Mouse (Mus musculus) left cerebral cortex, postnatal 25 days (tissue): ENCODE data around the gene Oas1h. TPM values are rescaled to one million over a fixed set of nuclear protein-coding genes. Genes with fewer than 3 reads are reported as not detected.
"Not testable (repeated sequence)": the region's sequence is repeated elsewhere in the genome, so short reads cannot be mapped to it uniquely, and the experiment has no call there.

ENCODE experiments used
- DNase-seq, 2 experiments: peaks; one replicate each; pipeline ENCODE4 v3.0.0; 2022; ENCODE audit warnings: low spot score in 2 of 2, mixed read lengths in 1 of 2
- intact Hi-C: fragments of 180-260 bp; cut with DNase I; formaldehyde crosslinking; loops from one replicate; pipeline ENCODE4 v1.15.1; 2025
- total RNA-seq, 2 experiments: library from RNA; stranded (reverse); gene quantifications; 2 replicates each; pipeline ENCODE4 v1.2.3; 2021

Gene Oas1h
- total RNA-seq = not detected

DNA sequence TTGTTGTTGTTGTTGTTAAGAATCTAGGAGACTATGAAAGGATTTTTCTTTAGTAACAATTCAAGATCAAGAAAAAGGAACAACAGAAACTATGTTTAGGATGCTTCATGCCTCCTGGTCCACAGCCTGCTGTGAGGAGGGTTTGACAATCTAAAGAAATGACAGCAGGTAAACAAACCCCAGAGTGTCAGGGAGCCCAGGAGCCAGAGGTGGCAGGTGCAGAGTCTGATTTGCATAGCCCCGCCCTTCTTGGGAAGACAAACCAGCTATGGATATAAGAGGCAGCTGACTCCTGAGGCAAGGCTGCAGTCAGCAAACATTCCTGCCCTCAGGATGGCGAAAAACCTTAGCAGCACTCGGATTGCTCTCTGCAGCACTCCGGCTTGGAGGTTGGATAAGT is at the start of gene Oas1h:
Gene Oas1h, plus strand, starts transcription at position 301 of the 400 bp plus-strand sequence.
- intact Hi-C loops = no loop called here
- DNase-seq = no peak

DNA sequence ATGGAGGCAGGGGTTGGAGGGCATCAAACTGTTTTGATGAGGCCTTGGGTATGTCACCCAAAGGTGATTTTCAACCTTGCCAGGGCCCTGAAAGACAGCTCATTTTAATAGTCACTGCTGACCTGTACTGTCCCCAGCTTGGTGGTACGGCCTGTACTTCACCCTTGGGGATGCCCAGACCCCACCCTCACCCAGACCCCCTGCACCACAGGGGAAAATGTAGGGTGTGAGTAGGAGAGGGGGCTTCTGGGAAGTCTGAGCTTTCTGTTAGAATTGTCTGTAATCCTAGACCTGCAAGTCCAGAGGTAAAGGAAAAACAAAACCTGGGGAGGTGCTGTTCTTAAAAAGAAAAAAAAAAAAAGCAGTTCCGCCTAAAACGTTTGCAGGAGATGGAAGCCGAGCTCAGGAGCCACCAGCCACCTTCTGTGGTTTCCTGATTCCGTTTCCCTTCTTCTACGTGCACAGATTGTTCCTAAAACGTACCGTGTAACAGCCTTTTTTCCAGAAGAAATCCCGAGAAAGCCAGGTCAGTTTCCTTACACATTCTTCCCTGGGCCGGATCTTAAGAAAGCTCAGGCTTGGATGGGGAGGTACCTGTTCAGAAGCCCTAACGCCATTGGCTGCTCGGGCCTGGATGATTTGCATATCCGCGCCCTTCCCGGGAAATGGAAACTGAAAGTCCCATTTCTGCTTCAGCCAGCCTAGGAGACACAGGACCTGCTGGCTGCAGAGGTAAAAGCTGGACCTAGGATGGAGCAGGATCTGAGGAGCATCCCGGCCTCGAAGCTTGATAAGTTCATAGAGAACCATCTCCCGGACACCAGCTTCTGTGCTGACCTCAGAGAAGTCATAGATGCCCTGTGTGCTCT is 49.0 kb upstream of the Oas1h start, which contains the start of gene Oas1c:
Gene Oas1c, minus strand, starts transcription at position 564 of the 869 bp plus-strand sequence.
- peak; percentile 78 to 88 for DNase-seq
- intact Hi-C loops = loop anchor here (10.0 kb wide), 1 partner anchor 363 kb away; no protein-coding TSS in a partner anchor

DNA sequence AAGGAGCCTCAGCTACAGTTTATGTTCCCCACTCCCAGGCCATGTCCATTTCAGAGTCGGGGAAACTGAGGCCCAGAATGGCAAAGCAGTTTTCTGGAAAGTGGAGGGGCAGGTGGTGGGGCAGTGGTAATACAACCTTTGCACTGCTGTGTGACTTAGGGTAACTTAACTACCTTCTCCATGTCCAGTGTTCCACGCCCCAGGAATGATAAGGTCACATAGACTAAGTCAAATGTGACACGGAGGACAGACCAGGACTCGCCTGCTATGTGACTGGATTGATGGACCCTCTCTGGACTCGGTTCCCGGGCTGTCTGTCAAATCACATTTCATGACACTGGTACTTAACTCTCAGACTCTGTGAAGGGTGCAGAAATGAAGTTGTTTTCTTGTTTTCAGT is 48.2 kb upstream of the Oas1h start:
- no peak for DNase-seq
- intact Hi-C loops = loop anchor here (10.0 kb wide), 1 partner anchor 362 kb away; no protein-coding TSS in a partner anchor

DNA sequence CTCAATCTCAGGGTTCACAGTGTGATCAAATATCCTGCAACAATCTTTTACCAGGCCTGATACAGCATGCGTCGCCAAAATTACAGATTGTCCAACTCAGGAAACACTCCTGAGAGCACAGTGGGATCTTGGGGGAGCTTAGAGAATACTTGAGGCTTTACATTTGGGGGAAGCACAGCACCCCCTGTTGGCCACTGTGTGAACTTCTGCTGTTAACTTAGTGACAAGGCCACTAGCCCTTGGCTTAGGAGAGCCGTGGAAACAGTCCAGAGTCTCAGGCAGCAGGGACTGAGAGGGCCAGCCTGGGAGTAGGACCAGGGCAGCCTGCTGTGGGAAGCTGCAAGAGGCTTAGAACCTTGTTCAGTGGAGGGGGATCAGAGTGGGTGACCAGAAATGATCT is 45.3 kb upstream of the Oas1h start:
- no peak for DNase-seq
- intact Hi-C loops = loop anchor here (5.0 to 10.0 kb wide), 2 partner anchors 116 to 359 kb away; no protein-coding TSS in a partner anchor

DNA sequence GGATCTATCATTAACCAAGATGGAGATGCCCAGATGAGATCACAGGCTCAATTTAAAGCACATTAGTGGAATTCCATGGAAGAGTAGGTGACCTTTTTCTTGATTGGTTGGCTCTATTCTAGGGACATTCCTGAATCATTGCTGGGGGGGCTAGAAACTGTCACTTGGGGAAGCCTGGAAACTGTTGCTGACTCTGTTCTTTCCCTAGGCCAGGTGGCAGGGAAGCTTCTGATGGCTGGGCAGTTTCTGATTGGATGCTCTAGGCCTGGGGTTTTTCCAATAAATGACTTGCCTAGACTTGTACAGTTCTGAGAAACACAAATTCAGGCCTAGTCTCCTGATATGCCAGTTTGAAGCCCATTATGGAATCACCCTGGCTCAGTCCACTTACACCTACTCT is 42.2 kb upstream of the Oas1h start:
- DNase-seq = no peak
- intact Hi-C loops = loop anchor here (5.0 to 10.0 kb wide), 2 partner anchors 113 to 356 kb away; no protein-coding TSS in a partner anchor

DNA sequence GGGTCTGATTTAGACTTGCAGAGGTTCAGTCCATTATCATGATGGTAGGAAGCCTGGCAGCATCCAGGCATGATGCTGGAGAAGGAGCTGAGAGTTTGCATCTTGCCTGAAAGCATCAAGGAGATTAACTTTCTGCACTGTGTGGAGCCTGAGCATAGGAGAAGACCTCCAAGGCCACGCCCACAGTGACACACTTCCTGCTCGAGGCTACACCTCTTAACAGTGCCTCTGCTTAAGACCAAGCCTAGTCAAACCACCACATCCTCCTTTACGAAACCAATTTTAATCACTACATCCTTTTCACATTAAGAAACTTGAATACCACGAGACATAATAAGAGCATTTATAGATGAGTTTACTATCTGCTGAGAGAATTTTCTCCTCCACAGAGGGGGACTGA is 30.2 kb upstream of the Oas1h start:
- intact Hi-C loops = no loop called here
- no peak for DNase-seq

DNA sequence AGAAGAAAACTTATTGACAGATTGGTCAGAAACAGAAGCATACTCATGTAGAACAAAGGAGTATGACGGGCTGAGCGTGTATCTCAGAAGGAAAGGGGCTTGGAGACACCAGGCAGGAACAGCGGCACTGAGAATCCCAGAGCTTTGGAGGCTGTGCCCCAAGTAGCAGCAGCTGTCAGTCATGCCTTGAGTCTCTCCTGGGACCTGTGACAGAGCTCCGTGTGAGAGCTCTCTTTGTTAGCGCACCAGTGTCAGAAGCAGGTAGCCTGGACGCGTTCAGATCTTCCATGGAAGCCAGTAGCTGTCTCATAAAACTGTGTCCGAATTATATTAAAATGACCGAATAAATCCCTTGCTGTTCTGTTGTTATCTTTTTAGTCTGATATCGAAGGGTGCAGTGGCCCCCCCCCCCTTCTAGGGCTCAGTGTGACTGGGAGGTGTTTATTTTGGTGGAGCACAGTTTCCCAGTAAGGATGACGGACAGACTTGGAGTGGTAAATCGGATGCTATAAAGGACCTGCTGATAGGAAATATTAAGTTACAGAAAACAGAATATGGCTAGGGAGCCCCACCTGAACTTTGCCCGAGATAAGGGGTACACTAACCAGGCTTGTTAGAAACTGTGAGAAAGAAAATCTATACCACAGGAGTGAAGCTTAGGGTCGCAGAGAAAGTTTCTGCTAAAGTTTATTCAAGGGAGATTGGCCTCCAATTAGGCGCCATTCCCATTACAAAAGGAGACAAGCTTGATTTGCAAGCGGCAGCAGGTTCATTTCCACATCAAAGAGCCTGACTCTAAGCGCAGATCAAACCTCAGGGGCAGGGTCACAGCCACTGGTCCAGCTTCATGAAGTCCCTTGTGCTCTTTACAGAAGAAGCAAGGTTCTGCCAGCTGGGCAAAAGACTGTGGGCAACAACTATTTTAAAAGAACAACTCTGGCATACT is 27.6 kb upstream of the Oas1h start:
- DNase-seq = no peak
- intact Hi-C loops = no loop called here

DNA sequence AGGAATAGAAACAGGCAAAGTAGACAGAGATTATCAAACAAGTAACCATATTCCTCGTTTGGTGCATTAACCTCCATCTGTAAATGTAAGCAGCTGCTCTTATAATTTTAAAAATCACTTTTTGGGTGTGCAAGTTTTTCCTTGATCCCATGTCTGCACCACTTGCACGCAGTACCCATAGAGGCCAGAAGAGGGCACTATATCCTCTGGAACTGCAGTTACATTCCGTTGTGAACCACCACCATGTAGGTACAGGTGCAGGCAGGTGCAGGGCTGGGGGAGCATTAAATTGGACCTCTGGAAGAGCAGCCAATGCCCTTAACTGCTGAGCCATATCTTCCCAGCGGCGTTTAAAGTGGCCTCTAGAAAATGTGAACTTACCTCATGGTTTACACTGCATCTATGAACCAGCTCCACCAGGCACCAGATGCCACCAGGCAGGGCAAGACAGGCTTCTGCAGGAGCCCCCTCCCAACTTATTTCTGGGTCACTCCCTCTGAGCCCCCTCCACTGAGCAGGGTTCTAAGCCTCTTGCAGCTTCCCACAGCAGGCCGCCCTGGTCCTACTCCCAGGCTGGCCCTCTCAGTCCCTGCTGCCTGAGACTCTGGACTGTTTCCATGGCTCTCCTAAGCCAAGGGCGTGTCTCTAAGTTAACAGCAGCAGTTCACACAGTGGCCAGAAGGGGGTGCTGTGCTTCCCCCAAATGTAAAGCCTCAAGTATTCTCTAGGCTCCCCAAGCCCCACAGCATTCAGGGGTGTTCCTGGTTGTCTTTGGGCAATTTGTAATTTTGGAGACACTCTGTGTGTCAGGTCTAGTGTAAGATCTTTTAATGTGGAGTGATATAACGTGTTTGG is 24.3 kb upstream of the Oas1h start:
- DNase-seq = peak in 1 of 2 experiments; percentile 26
- intact Hi-C loops = loop anchor here (5.0 kb wide), 1 partner anchor 90 kb away; no protein-coding TSS in a partner anchor

DNA sequence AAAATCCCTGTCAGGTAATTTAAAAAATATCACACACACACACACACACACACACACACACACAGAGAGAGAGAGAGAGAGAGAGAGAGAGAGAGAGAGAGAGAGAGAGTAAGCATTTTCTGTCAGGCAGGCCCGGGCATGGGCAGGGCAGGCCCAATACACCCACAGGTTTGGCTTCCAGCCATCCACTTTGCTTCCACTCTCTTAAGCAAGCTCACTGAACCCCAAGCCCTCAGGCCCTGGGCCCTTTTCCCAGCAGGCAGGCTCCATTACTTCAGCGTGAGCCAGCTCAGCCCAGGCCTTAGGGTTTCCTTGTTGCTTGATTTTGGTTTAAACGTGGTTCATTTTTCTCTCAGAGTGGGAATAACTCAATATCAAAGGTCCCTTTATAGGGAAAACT is 16.5 kb upstream of the Oas1h start:
- intact Hi-C loops = no loop called here
- DNase-seq = no peak

DNA sequence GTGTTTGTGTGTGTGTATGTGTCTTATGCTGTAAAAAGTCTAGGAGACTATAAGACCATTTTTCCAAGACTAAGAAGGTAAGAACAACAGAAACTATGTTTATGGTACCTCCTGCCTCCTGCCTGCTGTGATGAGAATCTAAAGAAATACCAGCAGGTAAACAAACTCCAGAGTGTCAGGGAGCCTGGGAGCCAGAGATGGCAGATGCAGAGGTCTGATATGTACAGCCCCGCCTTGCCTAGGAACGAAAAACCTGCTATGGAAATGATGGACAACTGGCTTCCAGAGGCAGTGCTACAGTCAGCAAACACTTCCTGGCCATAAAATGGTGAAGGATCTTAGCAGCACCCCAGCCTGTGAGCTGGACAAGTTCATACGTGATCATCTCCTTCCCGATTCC is 14.2 kb upstream of the Oas1h start, which contains the start of gene Oas1f:
Gene Oas1f, plus strand, starts transcription at position 301 of the 400 bp plus-strand sequence.
- intact Hi-C loops = no loop called here
- DNase-seq = no peak

DNA sequence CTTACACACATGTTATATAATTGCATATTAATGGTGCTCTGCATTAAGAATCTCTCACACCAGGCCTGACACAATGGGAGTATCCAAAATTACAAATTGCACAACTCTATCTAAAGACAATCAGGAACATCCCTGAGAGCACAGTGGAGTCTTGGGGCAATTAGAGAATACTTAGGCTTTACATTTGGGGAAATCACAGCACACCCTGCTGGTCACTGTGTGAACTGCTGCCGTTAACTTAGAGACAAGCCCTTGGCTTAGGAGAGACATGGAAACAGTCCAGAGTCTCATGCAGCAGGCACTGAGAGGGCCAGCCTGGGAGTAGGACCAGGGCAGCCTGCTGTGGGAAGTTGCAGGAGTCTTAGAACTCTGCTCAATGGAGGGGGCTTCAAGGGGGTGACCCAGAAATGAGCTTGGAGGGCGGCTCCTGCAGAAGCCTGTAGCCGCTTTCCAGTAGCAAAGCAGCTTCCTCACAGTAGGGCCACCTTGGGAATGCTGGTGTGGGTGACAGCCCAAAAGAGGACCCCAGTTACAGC is 11.6 kb upstream of the Oas1h start:
- peak; percentile 13 to 17 for DNase-seq
- intact Hi-C loops = no loop called here

DNA sequence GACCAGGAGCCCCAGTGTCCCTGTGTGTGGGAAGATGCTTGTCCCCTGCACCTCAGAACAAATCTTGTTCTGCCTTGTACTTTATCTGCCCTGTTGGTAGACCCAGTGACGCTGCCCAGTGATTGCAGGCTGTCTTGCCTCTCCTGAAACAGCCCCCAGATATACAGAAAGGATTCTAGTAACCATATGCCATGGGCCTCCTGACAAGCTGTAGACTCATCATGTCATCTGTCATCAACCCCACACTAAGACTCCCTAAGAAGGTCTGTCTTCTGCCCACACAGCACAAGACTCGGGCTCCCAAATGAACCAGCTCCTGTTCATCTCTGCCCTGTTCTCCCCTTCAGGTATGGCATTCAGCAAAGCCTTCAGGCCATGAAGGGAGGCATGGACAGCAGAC is 2.0 kb upstream of the Oas1h start:
- intact Hi-C loops = no loop called here
- peak in 1 of 2 experiments; percentile 28 for DNase-seq

DNA sequence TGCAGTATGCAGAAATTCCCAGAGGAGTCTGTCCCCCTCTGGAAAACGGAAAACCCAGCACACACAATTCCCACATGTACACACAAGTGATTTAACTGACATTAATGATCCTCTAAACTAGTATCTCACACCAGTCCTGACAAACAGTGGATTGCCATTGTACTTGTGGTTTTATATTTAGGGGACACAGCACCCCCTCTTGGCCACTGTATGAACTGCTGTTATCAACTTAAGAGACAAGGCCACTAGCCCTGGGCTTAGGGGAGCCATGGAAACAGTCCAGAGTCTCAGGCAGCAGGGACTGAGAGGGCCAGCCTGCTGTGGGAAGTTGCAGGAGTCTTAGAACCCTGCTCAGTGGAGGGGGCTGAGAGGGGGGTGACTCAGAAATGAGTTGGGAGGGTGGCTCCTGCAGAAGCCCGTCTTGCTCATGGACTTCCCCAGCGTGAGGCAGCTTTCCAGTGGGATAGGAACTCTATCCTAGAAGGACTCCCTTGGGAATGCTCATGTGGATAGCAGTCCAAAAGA is 4.2 kb downstream of the Oas1h start:
- intact Hi-C loops = no loop called here
- DNase-seq = no peak

DNA sequence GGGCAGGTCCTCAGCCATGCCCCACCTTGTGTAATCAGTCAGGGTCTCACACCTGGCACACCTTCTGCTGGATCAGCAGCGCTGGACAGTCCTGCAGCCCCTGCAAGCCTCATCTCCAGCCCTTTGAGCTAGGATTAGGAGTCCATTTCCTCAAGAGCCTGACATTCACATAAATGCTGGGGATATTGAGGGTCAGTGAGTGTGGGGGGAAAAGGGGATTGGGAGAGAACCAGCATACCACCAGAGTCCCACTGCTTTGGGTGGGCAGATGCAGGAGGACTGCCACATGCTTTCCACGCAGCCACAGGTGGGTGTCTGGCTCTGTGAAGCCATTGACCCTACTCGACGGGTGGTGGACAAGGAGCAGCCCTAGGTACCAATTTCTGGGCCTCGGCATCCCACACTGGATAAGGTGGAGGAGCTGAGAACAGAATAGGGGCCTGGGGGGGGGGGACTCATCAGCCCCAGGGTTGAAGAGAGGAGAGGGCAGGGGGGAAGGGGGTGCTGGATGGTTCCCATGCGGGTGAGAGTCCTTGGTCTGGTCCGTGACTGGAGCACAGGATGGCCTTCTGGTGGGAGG is 8.3 kb downstream of the Oas1h start:
- intact Hi-C loops = no loop called here
- no peak for DNase-seq

DNA sequence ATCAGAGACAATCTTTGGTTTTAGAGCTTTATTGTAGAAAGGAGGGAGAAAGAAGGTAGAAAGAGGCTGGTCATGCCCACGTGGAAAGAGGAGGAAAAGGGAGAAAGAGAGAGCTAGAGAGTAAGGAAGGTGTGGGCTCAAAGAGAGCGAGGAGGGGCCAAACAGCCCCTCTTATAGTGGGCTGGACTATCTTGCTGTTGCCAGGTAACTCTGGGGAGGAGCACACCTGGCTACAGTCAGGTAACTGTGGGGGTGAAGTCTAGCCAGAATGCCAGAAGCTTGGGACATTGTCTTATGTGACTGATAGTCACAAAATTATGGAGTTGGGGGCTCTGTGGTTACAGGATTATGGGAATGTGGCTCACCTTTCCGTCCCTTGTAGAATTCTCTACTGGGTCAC is 8.9 kb downstream of the Oas1h start:
- intact Hi-C loops = no loop called here
- no peak for DNase-seq

DNA sequence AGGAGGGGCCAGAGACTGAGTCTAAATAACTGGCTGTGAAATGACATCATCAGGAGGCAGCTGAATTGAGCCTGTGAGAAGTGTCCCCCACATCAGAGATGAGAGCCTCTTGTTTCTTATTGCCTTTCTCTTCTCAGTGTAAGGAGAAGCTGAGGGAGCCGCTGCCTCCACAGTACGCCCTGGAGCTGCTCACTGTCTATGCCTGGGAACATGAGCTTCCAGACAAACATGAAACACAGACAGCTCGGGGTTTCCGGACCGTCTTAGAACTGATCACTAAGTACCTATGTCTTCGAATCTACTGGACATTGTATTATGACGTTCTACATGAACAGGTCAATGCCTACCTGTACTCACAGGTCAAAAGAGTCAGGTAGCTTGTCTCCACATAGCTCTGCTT is 9.6 kb downstream of the Oas1h start:
- intact Hi-C loops = no loop called here
- peak; percentile 9 to 21 for DNase-seq

DNA sequence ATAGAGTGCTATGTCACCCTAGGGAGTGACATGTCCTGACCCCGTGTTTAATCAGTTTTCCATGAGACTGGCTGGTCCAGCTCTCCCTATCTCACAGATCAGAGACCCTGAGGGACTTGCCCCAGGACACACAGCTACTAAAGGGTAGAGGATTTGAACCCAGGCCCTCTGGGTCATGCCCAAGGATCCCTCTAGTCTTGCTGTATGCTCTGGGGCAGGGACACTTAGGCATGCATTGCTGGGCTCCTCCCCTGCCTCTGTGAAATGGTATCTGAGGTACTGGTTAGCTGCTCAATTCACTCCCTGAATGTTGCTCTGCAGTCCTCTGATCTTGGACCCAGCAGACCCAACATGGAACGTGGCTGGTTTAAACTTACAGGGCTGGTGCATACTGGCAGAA is 10.2 kb downstream of the Oas1h start:
- no peak for DNase-seq
- intact Hi-C loops = no loop called here

DNA sequence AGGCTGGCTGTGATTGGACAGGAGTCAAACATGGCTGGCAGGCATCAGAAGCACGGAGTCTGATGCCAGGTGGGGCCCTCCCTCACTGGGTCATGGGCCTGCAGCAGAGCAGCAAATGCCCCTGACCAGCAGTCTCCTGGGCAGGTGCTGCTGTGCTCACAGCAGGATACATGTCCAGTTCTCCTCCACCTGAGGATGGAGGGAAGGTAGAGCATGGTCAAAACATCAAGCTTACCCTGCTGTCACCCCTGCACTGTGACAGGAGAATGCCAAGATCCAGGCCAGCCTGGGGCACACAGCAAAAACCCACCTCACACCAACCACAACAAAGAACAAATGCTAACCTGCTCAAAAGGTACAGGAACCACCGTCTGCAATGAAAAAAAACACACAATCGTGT is 15.6 kb downstream of the Oas1h start:
- intact Hi-C loops, DNase-seq: not testable (repeated sequence)
